Mouse (Mus musculus): ENCODE results near the gene Anxa2.

DNA sequence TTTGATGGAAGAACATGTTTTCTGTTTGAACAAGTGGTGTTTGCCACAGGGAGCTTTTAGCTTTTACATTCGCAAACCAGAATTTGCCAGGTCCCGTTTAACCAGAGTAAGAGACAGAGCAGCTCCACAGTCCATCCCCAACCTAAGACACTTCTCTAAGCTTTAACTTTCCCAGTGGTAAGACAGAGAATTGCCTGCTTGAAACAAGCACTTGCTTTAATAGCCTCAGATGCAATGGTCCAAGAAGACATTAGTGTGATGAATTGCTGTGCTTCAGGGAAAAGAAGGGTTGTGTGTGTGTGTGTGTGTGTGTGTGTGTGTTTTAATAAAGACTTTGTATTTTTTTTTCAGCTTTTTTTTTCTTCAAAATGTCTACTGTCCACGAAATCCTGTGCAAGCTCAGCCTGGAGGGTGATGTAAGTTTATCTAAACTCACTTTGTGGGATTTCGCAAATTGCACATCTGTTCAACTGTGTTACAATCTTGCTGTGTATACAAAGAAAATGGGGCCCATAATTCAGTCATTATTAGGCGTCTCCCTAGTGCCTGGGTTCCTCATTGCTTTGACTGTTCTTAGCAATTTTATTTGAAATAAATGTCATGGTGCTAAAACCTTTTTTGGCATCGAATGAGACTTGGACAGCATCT is 10.8 kb downstream of the Anxa2 start:
- TF ChIP-seq POLR2A (IDR thresholded peaks at IDR 0.05; ENCODE audit: low read depth, low read length) (no peak), CTCF (IDR thresholded peaks at IDR 0.05; ENCODE audit: extremely low read depth, insufficient read depth, insufficient read length, insufficient replicate concordance) (no peak)

Measured in spleen, adult 2 months (tissue).